Mouse (Mus musculus) hematopoietic stem cell, adult 5-6 weeks (primary cell): ENCODE measurements at regions not wholly inside any gene's neighbourhood (a gene's known extent, or its start where the extent isn't known, plus 50 kb on each side); places are given as distances from the start of the nearest gene placed in this dataset.

Source experiments
- ATAC-seq, 2 experiments: fragments of 125-278 bp in 1 of 2; replicated peaks in 1 of 2; 2 replicates each; pipeline ENCODE4 v1.8.0; 2016 to 2017; ENCODE audit warnings: inconsistent platforms in 2 of 2, mild to moderate bottlenecking in 2 of 2, moderate number of reproducible peaks in 2 of 2, low read depth in 1 of 2, moderate TSS enrichment in 1 of 2; ENCODE audit not compliant: low FRiP score in 2 of 2, poor library complexity in 2 of 2, severe bottlenecking in 2 of 2, insufficient read depth in 1 of 2, low TSS enrichment in 1 of 2

GRCm38 (mm10) chr9:76896347-76896746, 149.2 kb downstream of the Tinag start:
- no peak for ATAC-seq

- ATAC-seq: peak; percentile 51 to 76; a peak in 3 of 4 replicates
These were observed 163.8 kb downstream of the Tinag start for GRCm38 (mm10) chr9:76881830-76882229.

GRCm38 (mm10) chr9:76876020-76876419, 169.6 kb downstream of the Tinag start:
- no peak for ATAC-seq

GRCm38 (mm10) chr9:76872418-76872817, 173.2 kb downstream of the Tinag start:
- ATAC-seq: no peak

- ATAC-seq: peak; percentile 32 to 73; a peak in 3 of 4 replicates
These were observed 176.0 kb downstream of the Tinag start for GRCm38 (mm10) chr9:76869635-76870034.

- ATAC-seq: no peak; a peak in 1 of 4 replicates
These were observed 177.0 kb downstream of the Tinag start for GRCm38 (mm10) chr9:76868633-76869032.

- no peak for ATAC-seq
These were observed 223.4 kb downstream of the Tinag start for GRCm38 (mm10) chr9:76822173-76822572.

GRCm38 (mm10) chr9:76794951-76795350, 228.0 kb upstream of the Fam83b start:
- ATAC-seq: no peak

- ATAC-seq: no peak
These were observed 221.7 kb upstream of the Fam83b start for GRCm38 (mm10) chr9:76788654-76789053.
